Mouse (Mus musculus) erythroblast, embryonic 14.5 days (primary cell): Measurements from ENCODE around the gene Tmprss2.

ENCODE experiments used
- GATA1 ChIP-seq: IDR thresholded peaks from 2 replicates; pipeline ENCODE4 v1.6.1; 2012; ENCODE audit warnings: low read length, inconsistent platforms, mixed read lengths
- TAL1 ChIP-seq: IDR thresholded peaks from 3 replicates; pipeline ENCODE4 v1.6.1; 2012; ENCODE audit warnings: low read length, inconsistent platforms, mixed read lengths

GRCm38 (mm10) chr16:97529241-97529640 lies 81.8 kb downstream of the Tmprss2 start:
- no peak for TF ChIP-seq GATA1
- TF ChIP-seq TAL1: no peak
